Mouse (Mus musculus): Measurements from ENCODE around the gene Acsm1.
A peak's percentile ranks its signal among the peaks of the same experiment; 100 is the strongest.

Gene Acsm1

DNA sequence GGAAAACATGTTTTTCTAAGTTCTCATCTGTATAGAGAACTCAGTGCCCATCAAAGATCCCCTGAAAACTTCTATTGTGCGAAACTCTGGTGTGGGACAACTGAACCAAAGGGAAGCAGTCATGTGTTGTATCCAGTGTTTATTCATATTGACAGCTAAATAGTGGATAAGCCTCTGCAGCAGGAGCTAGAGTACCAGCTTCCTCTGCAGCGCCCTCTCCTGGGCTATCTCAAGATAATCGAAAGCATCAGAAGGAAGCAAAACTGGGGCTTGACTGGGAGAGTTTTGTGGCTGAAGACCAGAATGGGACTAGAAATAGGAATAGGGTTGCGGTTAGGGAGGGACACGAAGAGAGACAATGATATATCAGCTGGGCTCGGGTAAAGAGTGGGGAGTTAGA lies 64.1 kb downstream of the Acsm1 start:
- DNase-seq (ENCODE audit: low read depth, low spot score): no peak

DNA sequence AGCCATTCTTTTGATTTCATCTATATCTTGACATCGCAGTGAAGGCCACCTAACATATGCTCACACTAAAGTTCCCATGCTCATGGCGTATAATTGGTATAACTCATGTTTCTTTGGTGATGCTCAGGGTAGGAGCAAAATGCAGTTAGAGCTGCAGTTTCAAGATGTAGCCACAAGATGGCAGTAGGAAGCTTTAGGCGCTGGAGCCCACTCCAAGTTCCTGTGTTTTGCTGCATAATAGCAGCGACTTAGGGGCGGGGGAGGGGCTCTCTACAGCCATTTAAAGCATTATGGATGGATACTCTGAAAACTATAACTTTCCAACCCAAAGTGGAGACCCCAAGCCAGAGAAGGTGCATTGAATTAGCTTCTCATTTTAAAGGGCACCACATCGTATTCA lies 66.6 kb downstream of the Acsm1 start:
- DNase-seq (ENCODE audit: low read depth, low spot score): peak; percentile 3

DNA sequence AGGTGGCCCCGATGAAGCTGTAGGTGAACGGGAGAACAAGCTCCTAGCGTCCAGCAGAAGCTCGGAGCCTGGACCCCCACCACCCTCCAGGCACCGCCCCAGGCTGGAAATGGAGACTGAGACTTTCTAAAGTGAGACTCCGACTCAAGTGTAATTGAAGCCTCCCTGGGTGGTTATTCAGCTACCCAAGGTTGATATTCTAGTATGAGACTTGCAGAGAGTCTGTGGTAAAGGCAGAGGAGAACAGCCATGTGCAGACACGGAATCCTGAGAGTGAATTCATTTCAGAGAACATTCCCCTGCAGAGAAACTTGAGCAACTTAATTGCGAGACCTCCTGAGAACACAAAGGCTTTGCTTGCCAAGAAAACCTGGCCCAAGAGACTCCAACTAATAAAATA lies 73.3 kb downstream of the Acsm1 start:
- no peak for DNase-seq (ENCODE audit: low read depth, low spot score)

DNA sequence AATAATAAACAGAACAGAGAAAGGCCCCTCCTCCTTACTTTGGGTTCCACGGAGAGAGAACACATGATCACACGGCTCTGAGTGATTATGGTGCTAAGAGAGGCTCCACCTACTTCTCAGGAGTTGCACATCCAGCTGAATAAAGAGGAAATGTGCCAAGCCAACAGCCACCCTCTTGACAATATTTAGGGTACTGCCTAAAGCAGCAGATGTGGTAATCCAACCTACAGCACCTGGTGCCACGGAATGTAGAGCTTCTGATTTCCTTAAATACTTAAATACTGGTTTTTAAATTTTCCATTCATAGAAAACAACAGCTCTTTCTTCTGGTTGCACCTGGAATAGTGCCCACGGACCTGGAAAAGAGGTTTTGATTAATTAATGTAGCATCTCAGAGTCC lies 75.9 kb downstream of the Acsm1 start:
- DNase-seq (ENCODE audit: low read depth, low spot score): no peak

DNA sequence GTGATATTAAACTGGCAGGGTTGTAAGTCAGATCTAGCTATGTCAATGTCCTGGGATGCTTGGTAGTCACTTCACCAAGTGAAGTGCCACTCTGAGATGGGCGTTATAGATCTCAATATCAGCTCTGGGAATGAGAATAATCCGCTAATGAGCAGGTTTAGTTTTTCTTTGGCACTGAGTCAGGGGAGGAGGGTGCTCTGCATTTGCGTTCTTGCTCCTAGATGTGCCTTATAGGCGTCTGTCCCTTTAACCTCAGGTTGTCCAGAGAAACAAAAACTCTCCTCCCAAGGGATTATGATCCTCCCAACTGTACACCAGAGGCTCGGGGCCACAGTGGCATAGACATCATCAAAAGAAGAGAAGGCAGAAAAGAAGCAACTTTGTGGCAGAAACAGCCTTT lies 82.9 kb downstream of the Acsm1 start, which contains the start of gene Acsm4:
Gene Acsm4, plus strand, starts transcription at position 301 of the 400 bp plus-strand sequence.
- DNase-seq (ENCODE audit: low read depth, low spot score): no peak

DNA sequence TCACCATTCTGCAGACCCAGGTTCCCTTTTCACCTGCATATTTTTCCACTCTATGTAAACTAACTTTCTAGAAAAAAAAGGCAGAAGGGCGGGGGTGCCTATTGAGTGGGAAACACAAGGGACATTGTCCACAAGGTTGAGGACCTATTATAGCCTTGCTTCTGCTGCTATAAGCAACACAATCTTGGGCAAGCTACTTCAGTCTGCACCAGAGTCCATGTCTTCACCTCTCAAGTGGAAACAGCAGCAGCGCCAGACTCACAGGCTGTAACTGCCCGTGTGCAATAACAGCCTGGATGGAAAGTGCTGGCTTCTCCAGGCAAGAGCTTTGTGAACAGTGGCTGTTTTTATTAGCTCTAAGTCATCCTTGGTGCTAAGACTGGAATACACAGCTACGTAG lies 85.5 kb downstream of the Acsm1 start:
- DNase-seq (ENCODE audit: low read depth, low spot score): no peak

DNA sequence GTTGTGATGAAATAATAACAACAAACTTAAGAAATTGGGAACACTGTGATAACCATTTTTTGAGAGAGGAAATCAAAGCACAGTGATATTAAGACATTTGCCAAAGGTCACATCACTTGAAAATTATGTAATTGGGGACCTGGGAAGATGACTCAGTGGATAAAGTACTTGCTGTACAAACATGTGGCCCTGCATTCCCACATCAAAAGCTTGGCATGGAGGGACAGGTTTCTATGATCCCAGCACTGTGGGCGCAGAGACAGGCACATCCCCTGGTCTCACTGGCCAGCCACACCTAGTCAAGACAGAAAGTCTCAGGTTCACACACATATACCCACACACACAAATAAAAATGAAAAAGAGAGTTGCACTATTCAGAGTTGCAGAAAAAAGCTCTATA lies 88.1 kb downstream of the Acsm1 start:
- DNase-seq (ENCODE audit: low read depth, low spot score): no peak

All from retina, adult 2 months (tissue).